8 mouse cellular contexts compared by ENCODE assay signal in genomic region chr2:18688286-18688685, GRCm38 (mm10). TPM values are rescaled to one million over a fixed set of nuclear protein-coding genes. Genes with fewer than 3 reads are reported as not detected.
A peak's percentile ranks its signal among the peaks of the same experiment; 100 is the strongest.
DNase-seq lines count a peak whose midpoint lies in the region; ATAC-seq and TF ChIP-seq lines count a peak whose summit lies in the region.

No protein-coding gene starts in this region.

- WGBS in thymus, adult 2 months = 48% methylated on average over 6 of the region's 6 CpGs
- 11% methylated on average over 6 of the region's 6 CpGs for WGBS in liver, embryonic 13.5 days (ENCODE audit: insufficient replicate concordance)
- WGBS in stomach, postnatal 0 days = 26% methylated on average over 6 of the region's 6 CpGs

- peak overlapping the region; percentile 62; the same call in 1 of the 2 replicates for H3K4me2 ChIP-seq in liver, embryonic 13.5 days
- H3K4me2 ChIP-seq in stomach, postnatal 0 days (replicated peaks; ENCODE audit: low read depth) = peak overlapping the region; percentile 64; the same call in 1 of the 2 replicates

- H3K4me1 ChIP-seq in thymus, adult 2 months (replicated peaks; ENCODE audit: control insufficient read depth, insufficient read depth, low read length) = peaks cover 21% of the 10 kb centered on the region
- H3K4me1 ChIP-seq in liver, embryonic 13.5 days (replicated peaks) = peaks cover 22% of the 10 kb centered on the region
- H3K4me1 ChIP-seq in stomach, postnatal 0 days (replicated peaks; ENCODE audit: control insufficient read depth, insufficient read depth) = peaks cover 5% of the 10 kb centered on the region

- no peak overlapping the region for H3K9ac ChIP-seq in liver, embryonic 13.5 days
- H3K9ac ChIP-seq in stomach, postnatal 0 days (ENCODE audit: low read length) = no peak overlapping the region

- no peak for TF ChIP-seq EP300 in stomach, postnatal 0 days (optimal IDR thresholded peaks at IDR 0.05)

- H3K27ac ChIP-seq in thymus, adult 2 months (ENCODE audit: control insufficient read depth, insufficient read depth, low read length) = no peak overlapping the region
- no peak overlapping the region for H3K27ac ChIP-seq in liver, embryonic 13.5 days
- H3K27ac ChIP-seq in stomach, postnatal 0 days (replicated peaks) = no peak overlapping the region

- H3K9me3 ChIP-seq in liver, embryonic 13.5 days (replicated peaks) = no peaks in the 10 kb centered on the region
- no peaks in the 10 kb centered on the region for H3K9me3 ChIP-seq in stomach, postnatal 0 days (ENCODE audit: control insufficient read depth, low read length)

- peaks cover 25% of the 10 kb centered on the region for H3K27me3 ChIP-seq in thymus, adult 2 months (ENCODE audit: control insufficient read depth, insufficient read depth, low read length)
- H3K27me3 ChIP-seq in liver, embryonic 13.5 days = peaks cover 78% of the 10 kb centered on the region
- peaks cover 12% of the 10 kb centered on the region; the same call in 1 of the 2 replicates for H3K27me3 ChIP-seq in stomach, postnatal 0 days (ENCODE audit: control insufficient read depth, insufficient read depth, low read length)

- TF ChIP-seq CTCF in thymus, adult 2 months (IDR thresholded peaks at IDR 0.05; ENCODE audit: borderline replicate concordance, control insufficient read depth, extremely low read depth, insufficient read depth, low read length, poor library complexity) = no peak
- TF ChIP-seq CTCF in stomach, postnatal 0 days (IDR thresholded peaks at IDR 0.05; ENCODE audit: low read depth) = no peak

- peak overlapping the region; percentile 41 for H3K4me3 ChIP-seq in thymus, adult 2 months (ENCODE audit: control insufficient read depth, insufficient read depth, low read length)
- H3K4me3 ChIP-seq in liver, embryonic 13.5 days (replicated peaks) = peak overlapping the region; percentile 53
- peak overlapping the region; percentile 51 for H3K4me3 ChIP-seq in stomach, postnatal 0 days (ENCODE audit: low read depth, low read length)

- no peak for TF ChIP-seq POLR2A in thymus, adult 2 months (IDR thresholded peaks at IDR 0.05; ENCODE audit: control insufficient read depth, extremely low read depth, insufficient read depth, low read length, poor library complexity)

- ATAC-seq in liver, embryonic 13.5 days (ENCODE audit: low read depth) = no peak
- ATAC-seq in stomach, postnatal 0 days (ENCODE audit: low FRiP score, low TSS enrichment) = no peak

- H3K36me3 ChIP-seq in thymus, adult 2 months (ENCODE audit: control insufficient read depth, insufficient read depth, low read length) = peaks cover 6% of the 10 kb centered on the region
- no peaks in the 10 kb centered on the region for H3K36me3 ChIP-seq in liver, embryonic 13.5 days
- H3K36me3 ChIP-seq in stomach, postnatal 0 days (ENCODE audit: control insufficient read depth, insufficient read depth, low read length) = peaks cover 5% of the 10 kb centered on the region; the same call in 1 of the 2 replicates

- DNase-seq in embryo, embryonic 10.5 days (ENCODE audit: low spot score) = peak; percentile 46
- DNase-seq in embryo, embryonic 9.5 days (ENCODE audit: extremely low spot score) = no peak
- DNase-seq in thymus, adult 2 months = no peak
- no peak for DNase-seq in thymus, postnatal 10 days (ENCODE audit: low spot score in 2 of 2)
- DNase-seq in liver, embryonic 13.5 days = no peak
- no peak for DNase-seq in stomach, postnatal 0 days (ENCODE audit: low spot score)
- DNase-seq in cerebellum, adult 9-11 months = no peak
- DNase-seq in gastrocnemius, adult 18-20 months (ENCODE audit: low spot score) = no peak

RNA-seq across cellular contexts. Expression of gene Spag6, which starts 5.5 kb away (rescaled TPM):
- polyA plus RNA-seq in thymus, adult 2 months (2012; rRNA removed) = 0.26 TPM in 1 of 2 replicates, not detected in the other
- not detected in 2 replicates for polyA plus RNA-seq in liver, embryonic 13.5 days (2015; fragmentation: Nextera tagmentation; extraction: Ambion mirVana)
- polyA plus RNA-seq in stomach, postnatal 0 days (2015; fragmentation: Nextera tagmentation; extraction: Ambion mirVana) = 0.10 and 0.21 TPM in 2 replicates
- 1 to 10 TPM; 1.0 to 1.4 TPM for total RNA-seq in gastrocnemius, adult 18-20 months (2021)

RNA-seq across cellular contexts. Expression of gene Bmi1, which starts 11.5 kb away (rescaled TPM):
- polyA plus RNA-seq in thymus, adult 2 months (2012; rRNA removed) = 13.7 and 14.3 TPM in 2 replicates
- 4.6 and 7.6 TPM in 2 replicates for polyA plus RNA-seq in liver, embryonic 13.5 days (2015; fragmentation: Nextera tagmentation; extraction: Ambion mirVana)
- 10.5 and 12.0 TPM in 2 replicates for polyA plus RNA-seq in stomach, postnatal 0 days (2015; fragmentation: Nextera tagmentation; extraction: Ambion mirVana)
- total RNA-seq in gastrocnemius, adult 18-20 months (2021) = 10 to 100 TPM; 67.2 to 67.6 TPM

RNA-seq across cellular contexts. Expression of gene Commd3, which starts 16.1 kb away (rescaled TPM):
- polyA plus RNA-seq in thymus, adult 2 months (2012; rRNA removed) = 55.8 and 57.8 TPM in 2 replicates
- polyA plus RNA-seq in liver, embryonic 13.5 days (2015; fragmentation: Nextera tagmentation; extraction: Ambion mirVana) = 103 and 115 TPM in 2 replicates
- polyA plus RNA-seq in stomach, postnatal 0 days (2015; fragmentation: Nextera tagmentation; extraction: Ambion mirVana) = 169 and 178 TPM in 2 replicates
- total RNA-seq in gastrocnemius, adult 18-20 months (2021) = 10 to 100 TPM; 89.8 to 95.3 TPM
